Mouse (Mus musculus): Measurements from ENCODE around the gene Nectin1. TPM values are rescaled to one million over a fixed set of nuclear protein-coding genes. Genes with fewer than 3 reads are reported as not detected.

The Nectin1 gene
- total RNA-seq (2021): 1 to 10 TPM; 7.0 to 9.5 TPM

- DNase-seq: peak; percentile 89 to 90
- intact Hi-C loops (cut with DNase I): loop anchor here (1.0 to 5.0 kb wide), 4 partner anchors 59 to 406 kb away; no protein-coding TSS in a partner anchor
These were observed at the start of gene Nectin1 for GRCm38 (mm10) chr9:43743647-43744137. Nectin1 (plus strand) TSS chr9:43743984.

GRCm38 (mm10) chr9:43698080-43698712, 45.6 kb upstream of the Nectin1 start:
- intact Hi-C loops (cut with DNase I): no loop called here
- peak; percentile 61 to 80 for DNase-seq

GRCm38 (mm10) chr9:43698841-43699240, 44.9 kb upstream of the Nectin1 start:
- intact Hi-C loops (cut with DNase I): no loop called here
- no peak for DNase-seq

GRCm38 (mm10) chr9:43699417-43700225, 44.2 kb upstream of the Nectin1 start:
- no peak for DNase-seq
- intact Hi-C loops (cut with DNase I): no loop called here

- intact Hi-C loops (cut with DNase I): no loop called here
- DNase-seq: no peak
These were observed 43.6 kb upstream of the Nectin1 start for GRCm38 (mm10) chr9:43700226-43700579.

- no peak for DNase-seq
- intact Hi-C loops (cut with DNase I): no loop called here
These were observed 42.0 kb upstream of the Nectin1 start for GRCm38 (mm10) chr9:43701748-43702147.

- DNase-seq: no peak
- intact Hi-C loops (cut with DNase I): no loop called here
These were observed 36.2 kb upstream of the Nectin1 start for GRCm38 (mm10) chr9:43707571-43707970.

GRCm38 (mm10) chr9:43708715-43709114, 35.1 kb upstream of the Nectin1 start:
- intact Hi-C loops (cut with DNase I): no loop called here
- DNase-seq: no peak

GRCm38 (mm10) chr9:43713432-43713831, 30.4 kb upstream of the Nectin1 start:
- intact Hi-C loops (cut with DNase I): no loop called here
- DNase-seq: no peak

GRCm38 (mm10) chr9:43719407-43719839, 24.4 kb upstream of the Nectin1 start:
- intact Hi-C loops (cut with DNase I): no loop called here
- DNase-seq: peak; percentile 75 to 81

GRCm38 (mm10) chr9:43720046-43720445, 23.7 kb upstream of the Nectin1 start:
- intact Hi-C loops (cut with DNase I): no loop called here

GRCm38 (mm10) chr9:43724093-43724492, 19.7 kb upstream of the Nectin1 start:
- intact Hi-C loops (cut with DNase I): no loop called here
- no peak for DNase-seq

More at GRCm38 (mm10) chr9:43720046-43720445, 23.7 kb upstream of the Nectin1 start:
- DNase-seq: peak in 1 of 2 experiments; percentile 29

GRCm38 (mm10) chr9:43729450-43730266, 14.1 kb upstream of the Nectin1 start:
- intact Hi-C loops (cut with DNase I): no loop called here
- peak; percentile 17 to 18 for DNase-seq

GRCm38 (mm10) chr9:43730284-43731027, 13.3 kb upstream of the Nectin1 start:
- DNase-seq: peak; percentile 56 to 73
- intact Hi-C loops (cut with DNase I): no loop called here

GRCm38 (mm10) chr9:43731880-43732279, 11.9 kb upstream of the Nectin1 start:
- intact Hi-C loops (cut with DNase I): no loop called here
- DNase-seq: no peak

- intact Hi-C loops (cut with DNase I): no loop called here
- DNase-seq: no peak
These were observed 11.1 kb upstream of the Nectin1 start for GRCm38 (mm10) chr9:43732671-43733070.

- intact Hi-C loops (cut with DNase I): no loop called here
- DNase-seq: no peak
These were observed 8.8 kb upstream of the Nectin1 start for GRCm38 (mm10) chr9:43734952-43735351.

GRCm38 (mm10) chr9:43736046-43736730, 7.6 kb upstream of the Nectin1 start:
- intact Hi-C loops (cut with DNase I): no loop called here
- DNase-seq: no peak

- DNase-seq: peak; percentile 27 to 51
- intact Hi-C loops (cut with DNase I): no loop called here
These were observed 6.5 kb upstream of the Nectin1 start for GRCm38 (mm10) chr9:43737331-43737730.

- DNase-seq: no peak
- intact Hi-C loops (cut with DNase I): no loop called here
These were observed 5.9 kb upstream of the Nectin1 start for GRCm38 (mm10) chr9:43737871-43738292.

Data from heart, postnatal 10 days (tissue).